Comparison of ENCODE assay signal across 8 mouse cellular contexts in genomic region chr5:111420011-111420691, GRCm38 (mm10). TPM values are rescaled to one million over a fixed set of nuclear protein-coding genes. Genes with fewer than 3 reads are reported as not detected.
DNase-seq lines count a peak whose midpoint lies in the region; ATAC-seq and TF ChIP-seq lines count a peak whose summit lies in the region.

No protein-coding gene starts in this region.

- H3K9ac ChIP-seq in liver, embryonic 11.5 days (ENCODE audit: low read depth, low read length), result no peak overlapping the region
- H3K9ac ChIP-seq in forebrain, embryonic 12.5 days, result peak overlapping the region; percentile 100
- peak overlapping the region; percentile 84 for H3K9ac ChIP-seq in limb, embryonic 12.5 days (replicated peaks)

- no peak overlapping the region for H3K27ac ChIP-seq in liver, embryonic 11.5 days (ENCODE audit: low read depth, low read length)
- peak overlapping the region; percentile 98 for H3K27ac ChIP-seq in forebrain, embryonic 12.5 days
- no peak overlapping the region for H3K27ac ChIP-seq in limb, embryonic 12.5 days
- H3K27ac ChIP-seq in small intestine, adult 2 months (ENCODE audit: insufficient read depth, low read depth, low read length), result no peak overlapping the region
- H3K27ac ChIP-seq in cerebellum, adult 2 months (ENCODE audit: insufficient read depth, low read length), result no peak overlapping the region

- peak overlapping the region; percentile 79 for H3K4me2 ChIP-seq in liver, embryonic 11.5 days
- peak overlapping the region; percentile 98 for H3K4me2 ChIP-seq in forebrain, embryonic 12.5 days
- peak overlapping the region; percentile 90 for H3K4me2 ChIP-seq in limb, embryonic 12.5 days

- no peak for TF ChIP-seq CTCF in small intestine, adult 2 months (IDR thresholded peaks at IDR 0.05; ENCODE audit: extremely low read depth, insufficient read length, insufficient replicate concordance, low read depth, low read length)
- TF ChIP-seq CTCF in cerebellum, adult 2 months (IDR thresholded peaks at IDR 0.05; ENCODE audit: borderline replicate concordance, insufficient read depth, low read depth, low read length), result no peak

- no peak for TF ChIP-seq POLR2A in small intestine, adult 2 months (IDR thresholded peaks at IDR 0.05; ENCODE audit: low read depth, low read length)
- no peak for TF ChIP-seq POLR2A in cerebellum, adult 2 months (IDR thresholded peaks at IDR 0.05; ENCODE audit: borderline replicate concordance, insufficient read depth, low read length)

- H3K36me3 ChIP-seq in liver, embryonic 11.5 days (ENCODE audit: control insufficient read depth, insufficient read depth, low read length), result no peaks in the 10 kb centered on the region
- H3K36me3 ChIP-seq in forebrain, embryonic 12.5 days (replicated peaks), result peaks cover 57% of the 10 kb centered on the region
- peaks cover 40% of the 10 kb centered on the region for H3K36me3 ChIP-seq in limb, embryonic 12.5 days
- no peaks in the 10 kb centered on the region for H3K36me3 ChIP-seq in small intestine, adult 2 months (ENCODE audit: control insufficient read depth, insufficient read depth, low read length)

- H3K27me3 ChIP-seq in liver, embryonic 11.5 days (replicated peaks; ENCODE audit: control insufficient read depth, insufficient read depth, low read length), result peaks cover 76% of the 10 kb centered on the region
- no peaks in the 10 kb centered on the region for H3K27me3 ChIP-seq in forebrain, embryonic 12.5 days
- peaks cover 69% of the 10 kb centered on the region for H3K27me3 ChIP-seq in limb, embryonic 12.5 days
- peaks cover 38% of the 10 kb centered on the region for H3K27me3 ChIP-seq in small intestine, adult 2 months (ENCODE audit: control insufficient read depth, insufficient read depth, low read length)
- peaks cover 17% of the 10 kb centered on the region for H3K27me3 ChIP-seq in cerebellum, adult 2 months (ENCODE audit: control insufficient read depth, insufficient read depth, low read length)

- ATAC-seq in liver, embryonic 11.5 days (replicated peaks; ENCODE audit: low FRiP score), result no peak
- ATAC-seq in forebrain, embryonic 12.5 days (ENCODE audit: low FRiP score), result no peak
- no peak for ATAC-seq in limb, embryonic 12.5 days (ENCODE audit: insufficient number of reproducible peaks, insufficient read depth, low FRiP score, low TSS enrichment, low read depth)
- no peak for ATAC-seq in erythroblast, adult 5-6 weeks (replicated peaks; ENCODE audit: low FRiP score, poor library complexity, severe bottlenecking)

- no peaks in the 10 kb centered on the region for H3K9me3 ChIP-seq in liver, embryonic 11.5 days (ENCODE audit: control insufficient read depth, low read length)
- no peaks in the 10 kb centered on the region for H3K9me3 ChIP-seq in forebrain, embryonic 12.5 days
- no peaks in the 10 kb centered on the region for H3K9me3 ChIP-seq in limb, embryonic 12.5 days

- peaks cover 9% of the 10 kb centered on the region for H3K4me1 ChIP-seq in liver, embryonic 11.5 days (replicated peaks; ENCODE audit: control insufficient read depth, insufficient read depth, low read length)
- peaks cover 75% of the 10 kb centered on the region for H3K4me1 ChIP-seq in forebrain, embryonic 12.5 days
- H3K4me1 ChIP-seq in limb, embryonic 12.5 days (replicated peaks), result peaks cover 73% of the 10 kb centered on the region
- no peaks in the 10 kb centered on the region for H3K4me1 ChIP-seq in small intestine, adult 2 months (ENCODE audit: control insufficient read depth, insufficient read depth, insufficient read length, low read length)
- peaks cover 4% of the 10 kb centered on the region; the same call in 1 of the 2 replicates for H3K4me1 ChIP-seq in cerebellum, adult 2 months (ENCODE audit: control insufficient read depth, insufficient read depth, low read length)

- 5% methylated on average over 56 of the region's 56 CpGs for WGBS in liver, embryonic 11.5 days
- WGBS in forebrain, embryonic 12.5 days, result 2% methylated on average over 56 of the region's 56 CpGs
- WGBS in limb, embryonic 12.5 days, result under 1% methylated on average over 56 of the region's 56 CpGs
- WGBS in small intestine, adult 2 months, result 29% methylated on average over 56 of the region's 56 CpGs
- WGBS in cerebellum, adult 2 months, result 7% methylated on average over 56 of the region's 56 CpGs

- peak; percentile 45 for DNase-seq in liver, embryonic 11.5 days (ENCODE audit: low spot score)
- DNase-seq in liver, result no peak
- no peak for DNase-seq in cerebellum, adult 2 months
- no peak for DNase-seq in layer of hippocampus, adult 18-20 months (ENCODE audit: low spot score in 2 of 2)

- H3K4me3 ChIP-seq in liver, embryonic 11.5 days (ENCODE audit: low read depth, low read length), result peak overlapping the region; percentile 66
- peak overlapping the region; percentile 98 for H3K4me3 ChIP-seq in forebrain, embryonic 12.5 days (replicated peaks)
- peak overlapping the region; percentile 65 for H3K4me3 ChIP-seq in limb, embryonic 12.5 days (replicated peaks)
- H3K4me3 ChIP-seq in small intestine, adult 2 months (ENCODE audit: low read depth, low read length), result peak overlapping the region; percentile 15; the same call in 1 of the 2 replicates
- H3K4me3 ChIP-seq in cerebellum, adult 2 months (replicated peaks; ENCODE audit: insufficient read depth, low read depth, low read length), result no peak overlapping the region

RNA-seq across cellular contexts. Expression of gene Mn1, which starts 3.0 kb away (rescaled TPM):
- polyA plus RNA-seq in liver, embryonic 11.5 days (2014; fragmentation: Nextera tagmentation; extraction: Ambion mirVana), result 5.2 and 5.3 TPM in 2 replicates
- polyA plus RNA-seq in forebrain, embryonic 12.5 days (2016; fragmentation: Nextera tagmentation; extraction: Ambion mirVana), result 55.8 and 62.6 TPM in 2 replicates
- 14.9 and 15.0 TPM in 2 replicates for polyA plus RNA-seq in limb, embryonic 12.5 days (2016; fragmentation: Nextera tagmentation; extraction: Ambion mirVana)
- 1.4 and 2.2 TPM in 2 replicates for polyA plus RNA-seq in small intestine, adult 2 months (2012; rRNA removed)
- 0.21 TPM in 1 of 2 replicates, not detected in the other for total RNA-seq in erythroblast, adult 5-6 weeks (2015; ENCODE audit: low replicate concordance)
- 0.14 TPM in 1 of 2 replicates, not detected in the other for total RNA-seq in erythroblast, adult 5-6 weeks (2017; ENCODE audit: low replicate concordance)
- 2.4 and 3.3 TPM in 2 replicates for polyA plus RNA-seq in cerebellum, adult 2 months (2012; rRNA removed)
- 10 to 100 TPM; 39.1 to 41.8 TPM for total RNA-seq in layer of hippocampus, adult 18-20 months (2021)
